Mouse (Mus musculus) small intestine, adult 2 months (tissue): ENCODE results near the gene Pkhd1.

Source experiments
- CTCF ChIP-seq: fragments of 200-500 bp; IDR thresholded peaks from 2 replicates; pipeline ENCODE4 v1.5.1; 2012; ENCODE audit warnings: low read depth, mild to moderate bottlenecking, control low read depth, inconsistent platforms, low read length, moderate library complexity, mixed read lengths; ENCODE audit not compliant: insufficient replicate concordance, insufficient read length; ENCODE audit errors: extremely low read depth
- POLR2A ChIP-seq: fragments of 200-500 bp; IDR thresholded peaks from 2 replicates; pipeline ENCODE4 v1.6.1; 2012; ENCODE audit warnings: low read depth, mild to moderate bottlenecking, control low read depth, inconsistent platforms, low read length, moderate library complexity

GRCm38 (mm10) chr1:20428370-20429055 is 189.4 kb downstream of the Pkhd1 start:
- no peak for TF ChIP-seq CTCF
- TF ChIP-seq POLR2A, result no peak
